Mouse (Mus musculus): ENCODE results near the gene Jup. TPM values are rescaled to one million over a fixed set of nuclear protein-coding genes. Genes with fewer than 3 reads are reported as not detected.

The Jup gene
- polyA plus RNA-seq, 1 experiment from 2014 or later: 29.1 TPM

- peaks cover 5% of the 10 kb centered on the region; the same call in 1 of the 2 replicates for H3K27me3 ChIP-seq (ENCODE audit: poor library complexity, severe bottlenecking)
- WGBS: 92% methylated on average over 10 of the region's 10 CpGs
- no peaks in the 10 kb centered on the region for H3K9me3 ChIP-seq
- no peak overlapping the region for H3K27ac ChIP-seq
- no peak for DNase-seq (ENCODE audit: extremely low spot score, low spot score)
- H3K36me3 ChIP-seq (replicated peaks): peaks cover 6% of the 10 kb centered on the region; the same call in 1 of the 2 replicates
- H3K4me3 ChIP-seq: no peak overlapping the region
- H3K4me1 ChIP-seq: peaks cover 23% of the 10 kb centered on the region
These were observed 6.0 kb upstream of the Jup start for GRCm38 (mm10) chr11:100403445-100404134.

- peaks cover 22% of the 10 kb centered on the region for H3K4me1 ChIP-seq
- H3K36me3 ChIP-seq (replicated peaks): no peaks in the 10 kb centered on the region
- peaks cover 5% of the 10 kb centered on the region; the same call in 1 of the 2 replicates for H3K27me3 ChIP-seq (ENCODE audit: poor library complexity, severe bottlenecking)
- no peak overlapping the region for H3K4me3 ChIP-seq
- H3K9me3 ChIP-seq: no peaks in the 10 kb centered on the region
- H3K27ac ChIP-seq: no peak overlapping the region
- WGBS: 77% methylated on average over 2 of the region's 2 CpGs
- DNase-seq (ENCODE audit: extremely low spot score, low spot score): no peak
These were observed 5.1 kb upstream of the Jup start for GRCm38 (mm10) chr11:100402682-100403081.

GRCm38 (mm10) chr11:100402240-100402639 lies 4.7 kb upstream of the Jup start:
- DNase-seq (ENCODE audit: extremely low spot score, low spot score): no peak
- no peak overlapping the region for H3K27ac ChIP-seq
- H3K4me3 ChIP-seq: no peak overlapping the region
- H3K9me3 ChIP-seq: no peaks in the 10 kb centered on the region
- peaks cover 8% of the 10 kb centered on the region for H3K27me3 ChIP-seq (ENCODE audit: poor library complexity, severe bottlenecking)
- peaks cover 26% of the 10 kb centered on the region for H3K4me1 ChIP-seq
- WGBS: 52% methylated on average over 6 of the region's 6 CpGs
- no peaks in the 10 kb centered on the region for H3K36me3 ChIP-seq (replicated peaks)

- 86% methylated on average over 6 of the region's 6 CpGs for WGBS
- Histone ChIP-seq H3K9me3 (no peaks in the 10 kb centered on the region), H3K27me3 (ENCODE audit: poor library complexity, severe bottlenecking) (peaks cover 21% of the 10 kb centered on the region), H3K4me3 (no peak overlapping the region), H3K36me3 (replicated peaks) (no peaks in the 10 kb centered on the region), H3K4me1 (peaks cover 40% of the 10 kb centered on the region), H3K27ac (no peak overlapping the region)
- no peak for DNase-seq (ENCODE audit: extremely low spot score, low spot score)
These were observed 3.3 kb upstream of the Jup start for GRCm38 (mm10) chr11:100400842-100401241.

- no peak overlapping the region for H3K27ac ChIP-seq
- H3K36me3 ChIP-seq (replicated peaks): no peaks in the 10 kb centered on the region
- DNase-seq (ENCODE audit: extremely low spot score, low spot score): no peak
- no peaks in the 10 kb centered on the region for H3K9me3 ChIP-seq
- H3K27me3 ChIP-seq (ENCODE audit: poor library complexity, severe bottlenecking): peaks cover 31% of the 10 kb centered on the region
- WGBS: 77% methylated on average over 12 of the region's 12 CpGs
- no peak overlapping the region for H3K4me3 ChIP-seq
- peaks cover 49% of the 10 kb centered on the region for H3K4me1 ChIP-seq
These were observed 2.4 kb upstream of the Jup start for GRCm38 (mm10) chr11:100399727-100400538.

- H3K27me3 ChIP-seq (ENCODE audit: poor library complexity, severe bottlenecking): peaks cover 37% of the 10 kb centered on the region
- no peak overlapping the region for H3K4me3 ChIP-seq
- no peaks in the 10 kb centered on the region for H3K9me3 ChIP-seq
- DNase-seq (ENCODE audit: extremely low spot score, low spot score): no peak
- peaks cover 51% of the 10 kb centered on the region for H3K4me1 ChIP-seq
- no peak overlapping the region for H3K27ac ChIP-seq
- H3K36me3 ChIP-seq (replicated peaks): no peaks in the 10 kb centered on the region
- WGBS: 85% methylated on average over 9 of the region's 9 CpGs
These were observed 1.8 kb upstream of the Jup start for GRCm38 (mm10) chr11:100399320-100399719.

GRCm38 (mm10) chr11:100398517-100398916 lies 954 bp upstream of the Jup start:
- no peak for DNase-seq (ENCODE audit: extremely low spot score, low spot score)
- 94% methylated on average over 7 of the region's 7 CpGs for WGBS
- H3K4me3 ChIP-seq: no peak overlapping the region
- no peak overlapping the region for H3K27ac ChIP-seq
- no peaks in the 10 kb centered on the region; the same call in 1 of the 2 replicates for H3K36me3 ChIP-seq (replicated peaks)
- peaks cover 51% of the 10 kb centered on the region for H3K4me1 ChIP-seq
- H3K9me3 ChIP-seq: no peaks in the 10 kb centered on the region
- peaks cover 45% of the 10 kb centered on the region for H3K27me3 ChIP-seq (ENCODE audit: poor library complexity, severe bottlenecking)

GRCm38 (mm10) chr11:100396886-100397599 lies 520 bp downstream of the Jup start:
- Histone ChIP-seq H3K27ac (peak overlapping the region; percentile 85), H3K36me3 (replicated peaks) (no peaks in the 10 kb centered on the region; the same call in 1 of the 2 replicates), H3K4me3 (peak overlapping the region; percentile 66), H3K27me3 (ENCODE audit: poor library complexity, severe bottlenecking) (peaks cover 56% of the 10 kb centered on the region), H3K9me3 (no peaks in the 10 kb centered on the region), H3K4me1 (peaks cover 44% of the 10 kb centered on the region)
- WGBS: 3% methylated on average over 42 of the region's 42 CpGs
- peak; percentile 27 for DNase-seq (ENCODE audit: extremely low spot score, low spot score)

GRCm38 (mm10) chr11:100395861-100396631 lies 1.5 kb downstream of the Jup start:
- DNase-seq (ENCODE audit: extremely low spot score, low spot score): no peak
- Histone ChIP-seq H3K36me3 (replicated peaks) (no peaks in the 10 kb centered on the region; the same call in 1 of the 2 replicates), H3K4me3 (peak overlapping the region; percentile 66), H3K4me1 (peaks cover 51% of the 10 kb centered on the region), H3K27me3 (ENCODE audit: poor library complexity, severe bottlenecking) (peaks cover 51% of the 10 kb centered on the region), H3K9me3 (no peaks in the 10 kb centered on the region), H3K27ac (peak overlapping the region; percentile 85; the same call in 1 of the 2 replicates)
- WGBS: 27% methylated on average over 17 of the region's 17 CpGs

GRCm38 (mm10) chr11:100395200-100395599 lies 2.4 kb downstream of the Jup start:
- Histone ChIP-seq H3K27ac (no peak overlapping the region), H3K4me3 (peak overlapping the region; percentile 66; the same call in 1 of the 2 replicates), H3K36me3 (replicated peaks) (no peaks in the 10 kb centered on the region; the same call in 1 of the 2 replicates), H3K27me3 (ENCODE audit: poor library complexity, severe bottlenecking) (peaks cover 51% of the 10 kb centered on the region), H3K4me1 (peaks cover 59% of the 10 kb centered on the region), H3K9me3 (no peaks in the 10 kb centered on the region)
- no peak for DNase-seq (ENCODE audit: extremely low spot score, low spot score)
- WGBS: 33% methylated on average over 11 of the region's 11 CpGs

GRCm38 (mm10) chr11:100394353-100395074 lies 3.0 kb downstream of the Jup start:
- Histone ChIP-seq H3K27me3 (ENCODE audit: poor library complexity, severe bottlenecking) (peaks cover 51% of the 10 kb centered on the region), H3K4me3 (peak overlapping the region; percentile 66; the same call in 1 of the 2 replicates), H3K27ac (no peak overlapping the region), H3K9me3 (no peaks in the 10 kb centered on the region), H3K4me1 (peaks cover 66% of the 10 kb centered on the region), H3K36me3 (replicated peaks) (no peaks in the 10 kb centered on the region; the same call in 1 of the 2 replicates)
- 73% methylated on average over 5 of the region's 5 CpGs for WGBS
- DNase-seq (ENCODE audit: extremely low spot score, low spot score): no peak
